Mouse (Mus musculus) kidney, postnatal 14 days (tissue): Measurements from ENCODE around the gene Prss27.
"Not testable (repeated sequence)": the region's sequence is repeated elsewhere in the genome, so short reads cannot be mapped to it uniquely, and the experiment has no call there.

Experiments used
- DNase-seq: peaks from one replicate; pipeline ENCODE4 v3.0.0; 2022; ENCODE audit warnings: mixed read lengths

Prss27 gene

DNA sequence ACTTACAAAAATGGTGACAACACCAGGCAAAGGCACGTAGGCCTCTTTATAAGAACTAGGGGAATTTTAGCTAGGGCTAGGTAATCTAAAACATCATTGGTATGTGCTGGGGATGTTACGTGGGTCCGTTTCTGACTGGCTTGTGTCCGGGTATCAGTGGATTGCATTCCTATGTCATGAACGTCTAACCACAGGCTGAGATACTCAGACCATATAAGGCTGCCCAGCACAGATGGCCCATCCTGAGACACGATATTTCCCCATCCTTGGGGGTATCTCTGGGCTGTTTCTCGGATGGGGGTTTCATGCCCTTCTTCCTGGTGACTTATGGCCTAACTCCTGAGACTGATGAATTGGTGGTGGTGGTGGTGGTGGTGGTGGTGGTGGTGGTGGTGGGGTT, 2.9 kb upstream of the Prss27 start:
- no peak for DNase-seq

DNA sequence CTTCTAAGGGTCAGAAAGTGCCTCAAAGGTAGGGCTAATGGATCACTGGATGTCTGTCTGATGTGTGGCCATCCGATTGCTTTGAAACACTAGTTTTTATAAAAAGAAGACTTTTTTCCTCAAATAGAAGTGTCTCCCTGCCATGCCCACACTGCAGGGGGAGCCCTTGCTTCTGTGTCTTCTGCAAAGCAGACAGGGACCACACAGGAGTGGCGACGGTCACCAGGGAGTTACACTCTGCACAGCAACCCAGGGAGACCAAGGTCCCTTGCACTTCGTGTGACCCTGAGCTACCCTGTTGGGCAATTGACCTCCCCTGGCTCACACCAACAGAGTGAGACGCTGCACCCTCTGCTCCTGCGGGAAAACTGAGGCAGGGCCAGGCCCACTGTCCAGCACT, 990 bp upstream of the Prss27 start:
- no peak for DNase-seq

DNA sequence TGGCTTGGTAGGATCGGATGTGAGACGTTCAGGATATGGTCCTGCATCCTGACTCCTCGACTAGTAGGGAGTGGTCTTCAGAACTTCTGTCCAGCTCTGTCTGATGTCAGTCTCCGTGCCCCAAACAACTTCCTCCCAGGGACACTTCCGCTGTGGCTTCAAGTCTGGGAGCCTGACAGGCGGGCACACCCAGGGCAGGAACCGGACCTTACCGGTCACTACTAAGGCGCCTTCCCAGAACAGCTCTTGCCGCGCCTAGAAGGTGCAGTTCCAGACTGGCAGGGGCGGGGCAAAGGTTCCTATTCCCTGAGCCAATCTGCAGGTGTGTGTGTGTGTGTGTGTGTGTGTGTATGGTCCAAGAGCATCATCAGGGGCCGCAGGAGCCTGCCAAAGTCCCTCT, 584 bp upstream of the Prss27 start:
- no peak for DNase-seq

- no peak for DNase-seq
Observed at GRCm38 (mm10) chr17:24044482-24044881, 6.5 kb downstream of the Prss27 start.

GRCm38 (mm10) chr17:24045608-24046007, 7.7 kb downstream of the Prss27 start:
- no peak for DNase-seq

- no peak for DNase-seq
Observed at GRCm38 (mm10) chr17:24046026-24046425, 8.1 kb downstream of the Prss27 start.

GRCm38 (mm10) chr17:24048053-24048452, 10.1 kb downstream of the Prss27 start:
- peak; percentile 41 for DNase-seq

DNA sequence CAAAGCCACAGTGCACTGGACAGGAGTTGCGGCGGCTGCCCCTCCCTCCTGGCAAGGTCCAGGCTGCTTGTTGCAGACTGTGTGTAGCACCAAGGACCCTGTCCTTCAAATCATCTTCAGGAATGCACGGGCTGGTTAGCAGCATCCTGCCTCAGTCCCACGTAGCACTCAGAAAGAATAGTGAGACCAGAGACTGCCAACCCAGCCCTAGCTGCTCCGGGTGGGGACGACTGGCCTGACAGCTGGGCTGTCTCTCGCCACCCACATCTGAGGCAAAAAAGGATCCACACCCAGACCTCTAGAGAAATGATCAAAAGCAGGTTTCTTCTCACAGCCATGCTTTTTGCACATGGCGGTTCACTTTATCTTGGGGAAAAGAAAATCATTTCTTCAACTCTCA, 11.1 kb downstream of the Prss27 start:
- no peak for DNase-seq

- no peak for DNase-seq
Observed at GRCm38 (mm10) chr17:24056636-24057625, 19.0 kb downstream of the Prss27 start.

DNA sequence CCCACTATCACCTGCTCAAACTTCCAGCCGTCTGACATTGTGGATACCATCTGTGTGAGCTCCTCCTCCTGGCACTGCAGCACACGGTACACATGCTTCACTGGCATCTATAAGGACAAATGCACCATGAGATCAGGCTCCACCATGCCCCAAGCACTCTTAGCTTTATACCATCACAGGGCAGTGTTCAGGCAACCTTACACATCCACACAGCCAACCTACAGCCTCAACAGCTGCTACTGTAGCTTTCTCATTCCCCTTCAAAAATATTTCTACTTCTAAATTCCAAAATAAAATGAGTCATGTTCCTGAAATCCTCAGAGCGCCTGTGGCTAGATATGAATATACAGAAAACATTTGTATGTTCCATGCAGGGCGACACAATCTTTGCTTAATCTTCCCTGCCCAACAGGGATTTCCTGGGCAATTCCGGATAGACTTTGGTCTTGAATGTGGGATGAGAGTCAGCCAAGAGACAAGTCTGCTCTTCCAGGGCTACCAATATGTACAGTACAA, 19.8 kb downstream of the Prss27 start:
- no peak for DNase-seq

- DNase-seq: no peak
Observed at GRCm38 (mm10) chr17:24062459-24063155, 24.7 kb downstream of the Prss27 start.

GRCm38 (mm10) chr17:24068271-24068670, 30.3 kb downstream of the Prss27 start:
- no peak for DNase-seq

- no peak for DNase-seq
Observed at GRCm38 (mm10) chr17:24069531-24069930, 31.6 kb downstream of the Prss27 start.

DNA sequence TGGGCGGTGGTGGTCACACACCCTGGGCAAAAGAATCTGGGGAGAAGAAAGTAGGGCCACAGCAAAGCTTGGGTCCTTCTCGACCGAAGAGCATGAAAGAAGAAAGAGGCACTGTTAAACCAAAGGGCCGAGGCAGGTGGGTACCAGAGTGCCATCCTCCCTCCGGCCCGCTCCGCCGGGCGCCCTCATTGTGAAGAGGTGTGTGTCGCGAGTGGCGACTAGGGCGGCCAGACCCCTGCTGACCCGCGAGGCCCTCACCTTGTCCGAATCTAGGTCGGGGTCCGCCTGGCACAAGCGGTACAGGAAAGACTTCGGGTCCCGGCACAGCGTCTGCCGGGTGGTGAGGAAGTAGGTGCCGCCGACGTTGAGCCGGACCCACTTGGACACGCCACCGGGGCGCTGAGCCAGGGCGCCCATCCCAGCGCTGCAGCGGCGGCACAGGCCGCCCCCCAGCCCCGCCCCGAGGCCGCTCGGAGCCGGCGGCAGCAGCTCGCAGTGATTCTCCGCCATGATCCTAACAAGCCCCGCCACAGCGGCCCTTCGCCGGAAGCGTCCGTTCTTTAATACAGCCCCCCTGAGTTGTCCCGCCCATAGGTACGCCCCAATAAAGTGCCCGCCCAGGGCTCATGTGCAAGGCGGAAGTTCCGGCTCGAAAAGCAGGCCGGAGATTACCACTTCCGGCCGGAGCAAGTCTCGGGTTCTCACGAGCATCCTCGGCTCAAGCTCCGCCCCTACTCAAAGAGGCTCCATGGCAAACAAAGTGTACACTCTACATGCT, 35.2 kb downstream of the Prss27 start, which contains the start of gene Kctd5:
TSS of gene Kctd5 (minus strand) at position 567 of the 778 bp plus-strand sequence.
- peak; percentile 96 for DNase-seq

DNA sequence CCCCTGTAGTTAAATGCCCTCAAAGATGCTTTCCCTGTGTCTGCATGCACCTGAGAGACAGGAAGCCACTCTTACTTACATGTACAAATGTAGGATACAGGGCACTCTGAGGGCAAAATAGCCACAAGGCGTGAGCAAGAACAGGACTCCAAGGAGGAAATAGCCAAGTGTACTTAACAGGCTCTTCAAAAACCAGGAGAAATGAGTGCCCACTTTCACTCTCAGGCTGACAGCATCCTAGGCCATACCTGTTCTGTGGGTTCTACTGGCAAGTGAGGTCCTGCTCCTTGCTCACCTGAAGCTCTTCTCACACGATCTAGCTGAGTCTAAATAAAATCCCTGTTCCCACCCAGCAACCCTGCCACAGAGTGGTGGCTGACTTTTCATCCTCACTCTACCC, 39.2 kb downstream of the Prss27 start:
- DNase-seq: no peak

GRCm38 (mm10) chr17:24084593-24084992, 46.6 kb downstream of the Prss27 start:
- no peak for DNase-seq

DNA sequence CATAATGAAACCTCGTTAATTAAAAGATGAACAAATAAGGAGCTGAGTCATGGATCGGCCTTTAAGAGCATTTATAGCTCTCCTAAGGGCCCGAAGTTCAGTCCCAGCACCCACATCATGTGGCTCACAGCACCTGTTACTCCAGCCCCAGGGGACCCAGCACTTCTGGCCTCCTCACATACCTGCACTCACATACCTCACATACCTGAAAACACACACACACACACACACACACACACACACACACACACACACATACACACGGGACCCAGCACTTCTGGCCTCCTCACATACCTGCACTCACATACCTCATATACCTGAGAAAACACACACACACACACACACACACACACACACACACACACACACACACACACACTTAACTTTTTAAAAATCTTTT, 48.5 kb downstream of the Prss27 start:
- DNase-seq: not testable (repeated sequence)

- DNase-seq: no peak
Observed at GRCm38 (mm10) chr17:24090575-24090974, 52.6 kb downstream of the Prss27 start.
